Mouse (Mus musculus) brain, embryonic 14.5 days (tissue): ENCODE measurements around the gene Clrn2.

ENCODE experiments used
- CTCF ChIP-seq: fragments of 200-500 bp; IDR thresholded peaks from 2 replicates; pipeline ENCODE4 v1.5.1; 2012; ENCODE audit warnings: inconsistent platforms, mild to moderate bottlenecking, moderate library complexity, borderline replicate concordance; ENCODE audit not compliant: insufficient read depth, insufficient read length; ENCODE audit errors: extremely low read depth
- POLR2A ChIP-seq: fragments of 200-500 bp; IDR thresholded peaks from 2 replicates; pipeline ENCODE4 v1.6.1; 2012; ENCODE audit warnings: mild to moderate bottlenecking, inconsistent platforms, borderline replicate concordance; ENCODE audit not compliant: poor library complexity, insufficient read depth, insufficient read length, severe bottlenecking; ENCODE audit errors: extremely low read depth

DNA sequence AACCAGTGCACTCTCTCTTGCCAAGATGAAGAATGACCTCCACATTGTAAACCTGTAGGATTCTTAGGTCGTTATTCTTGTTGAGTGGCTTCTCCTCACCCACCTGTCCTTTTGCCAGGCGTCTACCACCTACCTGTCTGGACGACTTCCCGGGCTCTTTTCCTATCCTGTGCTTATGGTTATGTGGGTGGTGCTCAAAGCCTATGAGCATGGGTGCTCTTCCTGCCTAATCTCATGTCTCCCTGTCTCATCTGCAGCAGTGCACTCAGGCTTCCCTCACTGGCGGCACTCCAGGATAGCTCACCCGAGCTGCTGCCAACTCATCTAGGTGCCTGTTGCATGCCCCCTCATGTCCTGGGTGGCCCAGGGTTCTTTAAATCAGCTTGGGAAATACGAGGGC is 24.1 kb downstream of the Clrn2 start:
- TF ChIP-seq CTCF (no peak), POLR2A (no peak)
